In genomic region chr1:37035879-37036278, GRCm38 (mm10) we compare ENCODE assay signal across 30 mouse cellular contexts. TPM values are rescaled to one million over a fixed set of nuclear protein-coding genes. Genes with fewer than 3 reads are reported as not detected.
"Had no signal": no experiment of that assay in that cellular context is flagged by ENCODE, and none has a peak within 500 bp of the region (broad histone marks: within the 10 kb centered on the region; RNA-seq: fewer than 3 reads in every experiment).

No protein-coding gene starts in this region.

- H3K27me3 ChIP-seq: embryonic facial prominence, embryonic 12.5 days; embryonic facial prominence, embryonic 13.5 days; embryonic facial prominence, embryonic 15.5 days; forebrain, embryonic 12.5 days; forebrain, embryonic 13.5 days; forebrain, embryonic 15.5 days had no signal

- H3K9me3 ChIP-seq: embryonic facial prominence, embryonic 10.5 days; embryonic facial prominence, embryonic 12.5 days; embryonic facial prominence, embryonic 13.5 days; embryonic facial prominence, embryonic 15.5 days; forebrain, embryonic 10.5 days; forebrain, embryonic 12.5 days; forebrain, embryonic 13.5 days; forebrain, embryonic 15.5 days had no signal

- H3K4me3 ChIP-seq: embryonic facial prominence, embryonic 10.5 days; embryonic facial prominence, embryonic 12.5 days; embryonic facial prominence, embryonic 13.5 days; embryonic facial prominence, embryonic 15.5 days; erythroblast, embryonic 14.5 days; forebrain, embryonic 10.5 days; forebrain, embryonic 12.5 days; forebrain, embryonic 13.5 days; forebrain, embryonic 15.5 days; gastrocnemius, adult 2 months; heart, adult 2 months had no signal

- H3K9ac ChIP-seq: embryonic facial prominence, embryonic 12.5 days; embryonic facial prominence, embryonic 13.5 days; embryonic facial prominence, embryonic 15.5 days; forebrain, embryonic 12.5 days; forebrain, embryonic 13.5 days; forebrain, embryonic 15.5 days; forebrain, postnatal 0 days had no signal

- DNase-seq: cerebellum, adult 8-10 months; cerebellum, adult 9-10 months; cerebellum, adult 9-11 months; cerebellum, postnatal 10 days; cerebellum, postnatal 14 days; cerebellum, postnatal 25 days; cerebellum, postnatal 36 days; embryo, embryonic 11 days; forebrain, postnatal 0 days; gastrocnemius, adult 2 months; gastrocnemius, postnatal 10 days; gastrocnemius, postnatal 14 days; gastrocnemius, postnatal 25 days; gastrocnemius, postnatal 36 days; heart, adult 18-20 months; heart, adult 2 months had no signal

- H3K4me2 ChIP-seq: embryonic facial prominence, embryonic 12.5 days; embryonic facial prominence, embryonic 13.5 days; embryonic facial prominence, embryonic 15.5 days; forebrain, embryonic 12.5 days; forebrain, embryonic 13.5 days; forebrain, embryonic 15.5 days had no signal

- H3K36me3 ChIP-seq: embryonic facial prominence, embryonic 10.5 days; embryonic facial prominence, embryonic 12.5 days; embryonic facial prominence, embryonic 13.5 days; embryonic facial prominence, embryonic 15.5 days; forebrain, embryonic 10.5 days; forebrain, embryonic 12.5 days; forebrain, embryonic 15.5 days had no signal

- H3K4me1 ChIP-seq: embryonic facial prominence, embryonic 10.5 days; embryonic facial prominence, embryonic 12.5 days; embryonic facial prominence, embryonic 13.5 days; forebrain, embryonic 10.5 days; forebrain, embryonic 12.5 days; forebrain, embryonic 13.5 days; forebrain, embryonic 15.5 days had no signal

- ATAC-seq: forebrain, embryonic 13.5 days; forebrain, embryonic 14.5 days; forebrain, embryonic 15.5 days; forebrain, embryonic 16.5 days; forebrain, postnatal 0 days had no signal

- H3K27ac ChIP-seq: embryonic facial prominence, embryonic 10.5 days; embryonic facial prominence, embryonic 12.5 days; embryonic facial prominence, embryonic 13.5 days; embryonic facial prominence, embryonic 15.5 days; forebrain, embryonic 10.5 days; forebrain, embryonic 12.5 days; forebrain, embryonic 13.5 days; forebrain, embryonic 15.5 days; gastrocnemius, adult 2 months; heart, adult 2 months had no signal

RNA-seq across cellular contexts. Expression of gene Vwa3b, which starts 9.5 kb away (rescaled TPM):
- total RNA-seq: common myeloid progenitor, adult 5-6 weeks; granulocyte monocyte progenitor cell, adult 5-6 weeks had no signal
- polyA plus RNA-seq: erythroblast, embryonic 14.5 days; forebrain, embryonic 11.5 days had no signal
